ENCODE assay signal across 8 mouse cellular contexts in the genomic region with DNA sequence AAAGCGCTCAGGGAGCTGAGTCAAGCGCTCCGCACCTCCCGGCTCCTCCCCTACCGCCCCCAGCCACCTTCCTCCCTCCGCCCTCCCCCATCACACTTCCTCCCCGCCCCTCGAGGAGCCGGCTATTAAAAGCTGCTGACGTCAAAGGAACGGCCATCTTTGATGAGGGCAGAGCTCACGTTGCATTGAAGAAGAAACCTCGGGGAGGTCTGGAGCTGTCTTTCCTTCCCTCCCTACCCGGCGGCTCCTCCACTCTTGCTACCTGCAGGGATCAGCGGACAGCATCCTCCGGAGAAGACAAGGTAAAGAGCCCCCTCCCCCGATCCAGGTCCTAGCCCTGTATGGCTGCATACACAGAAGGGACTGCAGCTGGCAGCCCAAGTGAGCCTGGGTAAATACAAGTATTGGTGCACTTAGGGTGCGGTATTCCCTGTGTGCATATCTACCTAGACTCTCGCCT. TPM values are rescaled to one million over a fixed set of nuclear protein-coding genes. Genes with fewer than 3 reads are reported as not detected.
DNase-seq lines count a peak whose midpoint lies in the region; ATAC-seq lines count a peak whose summit lies in the region.

Snap25 (plus strand) TSS at position 155 of the 460 bp plus-strand sequence.

- ATAC-seq in heart, embryonic 16.5 days (replicated peaks; ENCODE audit: extremely low read depth, insufficient read depth, low FRiP score): 0 out of 2 replicates have a peak, but pooled peaks have one; percentile 14
- peak; percentile 74 for ATAC-seq in neural tube, embryonic 11.5 days (ENCODE audit: insufficient read depth, low FRiP score, low TSS enrichment)

- peak within 1 kb of the TSS; percentile 61 for H3K4me2 ChIP-seq in heart, embryonic 16.5 days (ENCODE audit: low read depth, low read length)
- H3K4me2 ChIP-seq in neural tube, embryonic 11.5 days (ENCODE audit: low read depth): peak within 1 kb of the TSS; percentile 82

- DNase-seq in heart, adult 11 months: no peak
- peak; percentile 91 to 94 for DNase-seq in cerebellum, adult 18-20 months
- peak; percentile 80 for DNase-seq in forelimb bud, embryonic 11.5 days (ENCODE audit: low read depth, low spot score)
- peak; percentile 82 to 85 for DNase-seq in layer of hippocampus, postnatal 36 days
- peak; percentile 89 for DNase-seq in neural tube, embryonic 11.5 days (ENCODE audit: low spot score)
- DNase-seq in gastrocnemius, postnatal 10 days: no peak
- DNase-seq in thymus, adult 18-20 months: no peak

- no peaks in the 10 kb centered on the region for H3K36me3 ChIP-seq in heart, embryonic 16.5 days (ENCODE audit: control insufficient read depth, insufficient read depth)
- no peaks in the 10 kb centered on the region for H3K36me3 ChIP-seq in neural tube, embryonic 11.5 days (ENCODE audit: control insufficient read depth, insufficient read depth, low read length)

- H3K9me3 ChIP-seq in heart, embryonic 16.5 days (replicated peaks; ENCODE audit: control insufficient read depth, low read length): no peaks in the 10 kb centered on the region
- no peaks in the 10 kb centered on the region for H3K9me3 ChIP-seq in neural tube, embryonic 11.5 days (ENCODE audit: control insufficient read depth, low read length)

- no peak within 1 kb of the TSS for H3K9ac ChIP-seq in heart, embryonic 16.5 days (ENCODE audit: low read length)
- H3K9ac ChIP-seq in neural tube, embryonic 11.5 days (ENCODE audit: low read length): peak within 1 kb of the TSS; percentile 51

- peak within 1 kb of the TSS; percentile 35 for H3K4me3 ChIP-seq in heart, embryonic 16.5 days (ENCODE audit: low read length)
- H3K4me3 ChIP-seq in neural tube, embryonic 11.5 days (ENCODE audit: low read depth, low read length): peak within 1 kb of the TSS; percentile 60

- H3K27me3 ChIP-seq in heart, embryonic 16.5 days (ENCODE audit: control insufficient read depth, insufficient read depth, low read length): peaks cover 10% of the 10 kb centered on the region
- H3K27me3 ChIP-seq in neural tube, embryonic 11.5 days (ENCODE audit: control insufficient read depth, insufficient read depth, low read length): no peaks in the 10 kb centered on the region

- WGBS in heart, embryonic 16.5 days: under 1% methylated on average over 20 of the region's 20 CpGs
- WGBS in neural tube, embryonic 11.5 days: 0% methylated on average over 20 of the region's 20 CpGs

- no peak within 1 kb of the TSS for H3K27ac ChIP-seq in heart, embryonic 16.5 days (ENCODE audit: low read length)
- peak within 1 kb of the TSS; percentile 75 for H3K27ac ChIP-seq in neural tube, embryonic 11.5 days (ENCODE audit: low read depth, low read length)

- H3K4me1 ChIP-seq in heart, embryonic 16.5 days (ENCODE audit: control insufficient read depth, insufficient read depth, low read length): peaks cover 6% of the 10 kb centered on the region; the same call in 1 of the 2 replicates
- H3K4me1 ChIP-seq in neural tube, embryonic 11.5 days (ENCODE audit: control insufficient read depth, insufficient read depth, low read length): no peaks in the 10 kb centered on the region; the same call in 1 of the 2 replicates

RNA-seq across cellular contexts. Expression of gene Snap25, which starts in this region (rescaled TPM):
- polyA plus RNA-seq in heart, embryonic 16.5 days (2015; fragmentation: Nextera tagmentation; extraction: Ambion mirVana): 0.56 and 0.89 TPM in 2 replicates
- 1,000 to 10,000 TPM; 1,936 to 2,126 TPM for total RNA-seq in layer of hippocampus, postnatal 36 days (2021)
- 65.9 and 69.6 TPM in 2 replicates for polyA plus RNA-seq in neural tube, embryonic 11.5 days (2014; fragmentation: Nextera tagmentation; extraction: Ambion mirVana)
- 1 to 10 TPM in 1 of 2 experiments, under 1 TPM in 1; 0.92 to 1.4 TPM for total RNA-seq in gastrocnemius, postnatal 10 days (2021)

Comparison
In these comparisons a context has a peak if more than half of its experiments do, and no peak if none do; other contexts are left out.
1. RNA of gene Snap25 (total RNA-seq): 1,936 to 2,126 TPM in layer of hippocampus, postnatal 36 days; 0.92 to 1.4 TPM in gastrocnemius, postnatal 10 days; every median in the first group is over 100 times any median in the second.
2. RNA of gene Snap25 (polyA plus RNA-seq): 65.9 to 69.6 TPM in neural tube, embryonic 11.5 days; 0.56 to 0.89 TPM in heart, embryonic 16.5 days; every median in the first group is over 10 times any median in the second.
3. Peak in ATAC-seq, H3K4me3 ChIP-seq and H3K4me2 ChIP-seq in heart, embryonic 16.5 days; RNA of the gene not detected or under 1 TPM.
4. DNase-seq: peak in cerebellum, adult 18-20 months (2 of 2), forelimb bud, embryonic 11.5 days (single experiment), layer of hippocampus, postnatal 36 days (2 of 2) and neural tube, embryonic 11.5 days (single experiment); none in heart, adult 11 months (single experiment), gastrocnemius, postnatal 10 days (single experiment) and thymus, adult 18-20 months (0 of 2).